Mouse (Mus musculus): ENCODE data around the gene Ifi202b.

GRCm38 (mm10) chr1:173955071-173955796 is 27.3 kb downstream of the Ifi202b start:
- TF ChIP-seq POLR2A (IDR thresholded peaks at IDR 0.05; ENCODE audit: borderline replicate concordance, low read depth, low read length) (no peak), CTCF (IDR thresholded peaks at IDR 0.05; ENCODE audit: low read depth, low read length) (no peak)

Measured in bone marrow macrophage, adult 2 months (primary cell).